Mouse (Mus musculus) heart, postnatal 10 days (tissue): Measurements from ENCODE around the gene C3. TPM values are rescaled to one million over a fixed set of nuclear protein-coding genes. Genes with fewer than 3 reads are reported as not detected.

Experiments
- DNase-seq, 2 experiments: peaks; one replicate each; pipeline ENCODE4 v3.0.0; 2021
- intact Hi-C: fragments of 180-260 bp; cut with DNase I; formaldehyde crosslinking; loops from one replicate; pipeline ENCODE4 v1.15.1; 2025
- total RNA-seq, 2 experiments: library from RNA; stranded (reverse); gene quantifications; 2 replicates each; pipeline ENCODE4 v1.2.3; 2021

The C3 gene
- total RNA-seq, 2 experiments from 2014 or later: 42.3 to 66.3 TPM

- intact Hi-C loops: no loop called here
Measured at GRCm38 (mm10) chr17:57228873-57229272, 937 bp upstream of the C3 start.

DNA sequence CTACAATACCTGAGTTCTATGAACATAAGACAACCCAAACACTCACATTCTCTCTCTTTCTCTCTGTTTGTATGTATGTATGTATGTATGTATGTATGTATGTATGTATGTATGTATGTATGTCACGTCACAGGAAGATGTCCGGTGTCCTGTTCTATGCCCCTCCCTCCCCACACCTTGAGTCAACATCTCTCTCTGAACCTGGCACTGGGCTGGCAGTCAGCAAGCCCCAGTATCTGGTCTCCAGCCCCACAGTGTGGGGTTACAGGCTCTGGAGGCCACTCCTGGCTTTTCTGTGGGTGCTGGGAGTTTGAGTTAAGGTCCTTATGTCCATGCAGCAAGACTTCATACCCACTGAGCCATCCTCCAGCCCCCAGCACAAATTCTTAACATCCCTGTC is 468 bp downstream of the C3 start:
- no peak for DNase-seq
- intact Hi-C loops: no loop called here

More at GRCm38 (mm10) chr17:57228873-57229272, 937 bp upstream of the C3 start:
- DNase-seq: no peak

DNA sequence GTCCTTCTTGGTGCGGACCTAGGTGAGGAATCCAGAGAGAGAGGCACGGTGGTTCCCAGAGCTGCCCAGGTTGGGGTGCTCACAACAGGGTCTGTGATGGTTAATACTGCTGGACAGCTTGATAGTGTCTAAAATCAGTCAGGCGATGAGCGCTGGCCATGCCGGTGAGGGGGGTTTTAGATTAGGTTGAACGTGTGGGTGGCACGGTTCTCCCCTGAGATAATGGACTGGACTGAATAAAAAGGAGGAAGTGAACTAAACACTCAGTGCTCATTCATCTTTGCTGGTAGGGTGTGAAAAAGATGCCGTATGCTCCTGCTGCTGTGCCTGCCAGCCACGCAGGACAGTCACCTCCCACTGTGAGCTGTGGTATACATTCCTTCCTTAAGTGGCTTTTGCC is 4.6 kb downstream of the C3 start:
- DNase-seq: no peak
- intact Hi-C loops: no loop called here

DNA sequence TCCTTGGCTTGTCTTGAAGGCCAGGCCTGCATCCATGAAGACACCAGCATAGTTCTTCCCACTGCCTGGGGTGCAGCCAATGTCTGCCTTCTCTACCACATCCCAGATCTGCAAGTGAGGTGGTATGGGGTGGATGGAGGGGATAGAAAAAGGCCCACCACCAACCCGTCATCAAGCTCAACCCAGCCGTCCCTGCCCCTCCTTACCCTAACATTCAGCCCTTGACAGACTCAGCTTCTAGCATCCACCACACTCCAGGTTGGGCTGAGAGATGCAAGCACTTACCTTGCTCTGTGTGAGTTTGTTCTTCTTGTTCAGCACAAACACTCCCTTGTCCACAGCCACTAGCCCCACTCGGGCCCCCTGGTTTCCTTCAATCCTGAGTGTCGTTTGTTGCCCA is 6.0 kb downstream of the C3 start:
- DNase-seq: no peak
- intact Hi-C loops: no loop called here

GRCm38 (mm10) chr17:57219884-57220207 is 8.1 kb downstream of the C3 start:
- intact Hi-C loops: loop anchor here (1.0 to 2.0 kb wide), 3 partner anchors 55 to 114 kb away; no protein-coding TSS in a partner anchor
- peak; percentile 28 to 59 for DNase-seq

- intact Hi-C loops: loop anchor here (1.0 to 2.0 kb wide), 2 partner anchors 65 to 115 kb away; no protein-coding TSS in a partner anchor
- DNase-seq: peak; percentile 72 to 85
Measured at GRCm38 (mm10) chr17:57219167-57219883, 8.6 kb downstream of the C3 start.

DNA sequence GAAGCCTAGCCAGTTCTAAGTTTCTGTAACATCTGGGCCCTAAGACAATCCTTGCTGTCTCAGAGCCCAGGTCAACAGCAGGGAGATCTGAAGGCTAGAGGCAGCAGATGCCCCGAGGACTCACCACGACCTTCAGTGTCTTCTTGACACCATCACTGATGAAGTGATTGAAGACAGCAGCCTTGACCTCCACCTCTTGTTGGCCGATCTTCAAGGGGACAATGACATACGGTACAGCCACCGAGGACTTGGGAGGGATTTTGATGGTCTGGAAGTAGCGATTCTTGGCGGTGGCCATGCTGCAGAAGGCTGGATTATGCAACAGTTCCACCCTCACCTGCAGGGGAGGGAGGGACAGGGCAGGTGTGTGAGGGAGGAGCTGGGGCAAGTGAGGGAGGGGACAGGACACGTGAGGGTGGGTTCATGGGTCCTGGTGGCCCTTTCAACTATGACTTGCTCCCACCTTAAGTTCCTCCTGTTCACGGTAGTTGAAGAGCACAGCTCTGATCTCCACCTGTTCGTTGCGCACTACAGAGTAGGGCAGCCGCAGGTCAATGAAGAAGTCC is 9.5 kb downstream of the C3 start:
- intact Hi-C loops: loop anchor here (2.0 kb wide), 1 partner anchor 66 kb away; no protein-coding TSS in a partner anchor
- DNase-seq: no peak

GRCm38 (mm10) chr17:57214676-57215387 is 13.1 kb downstream of the C3 start:
- intact Hi-C loops: no loop called here
- no peak for DNase-seq

- intact Hi-C loops: no loop called here
Measured at GRCm38 (mm10) chr17:57211501-57211900, 16.4 kb downstream of the C3 start.

DNA sequence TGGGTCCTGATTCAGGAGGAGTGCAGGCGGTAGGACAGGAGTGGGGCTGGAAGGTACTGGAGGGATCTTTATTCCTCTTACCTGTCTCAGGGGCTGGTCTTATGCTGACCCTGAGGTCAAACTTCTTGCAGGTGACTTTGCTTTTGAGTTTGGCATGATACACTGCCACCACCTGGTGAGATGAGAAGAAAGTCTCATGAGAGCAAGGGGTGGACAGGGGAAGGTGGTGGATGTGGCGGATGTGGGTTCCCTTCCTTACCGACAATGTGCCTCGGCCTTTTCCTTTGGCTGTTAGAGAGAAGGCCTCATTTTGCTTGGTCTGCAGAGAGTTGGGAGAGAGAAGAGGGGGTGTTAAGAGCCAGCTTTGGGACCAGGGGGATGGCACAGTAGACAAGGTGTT is 18.6 kb downstream of the C3 start:
- intact Hi-C loops: no loop called here

More at GRCm38 (mm10) chr17:57211501-57211900, 16.4 kb downstream of the C3 start:
- no peak for DNase-seq

GRCm38 (mm10) chr17:57207938-57208337 is 20.0 kb downstream of the C3 start:
- DNase-seq: peak; percentile 37 to 39
- intact Hi-C loops: no loop called here

More for the DNA sequence above, 18.6 kb downstream of the C3 start:
- no peak for DNase-seq

DNA sequence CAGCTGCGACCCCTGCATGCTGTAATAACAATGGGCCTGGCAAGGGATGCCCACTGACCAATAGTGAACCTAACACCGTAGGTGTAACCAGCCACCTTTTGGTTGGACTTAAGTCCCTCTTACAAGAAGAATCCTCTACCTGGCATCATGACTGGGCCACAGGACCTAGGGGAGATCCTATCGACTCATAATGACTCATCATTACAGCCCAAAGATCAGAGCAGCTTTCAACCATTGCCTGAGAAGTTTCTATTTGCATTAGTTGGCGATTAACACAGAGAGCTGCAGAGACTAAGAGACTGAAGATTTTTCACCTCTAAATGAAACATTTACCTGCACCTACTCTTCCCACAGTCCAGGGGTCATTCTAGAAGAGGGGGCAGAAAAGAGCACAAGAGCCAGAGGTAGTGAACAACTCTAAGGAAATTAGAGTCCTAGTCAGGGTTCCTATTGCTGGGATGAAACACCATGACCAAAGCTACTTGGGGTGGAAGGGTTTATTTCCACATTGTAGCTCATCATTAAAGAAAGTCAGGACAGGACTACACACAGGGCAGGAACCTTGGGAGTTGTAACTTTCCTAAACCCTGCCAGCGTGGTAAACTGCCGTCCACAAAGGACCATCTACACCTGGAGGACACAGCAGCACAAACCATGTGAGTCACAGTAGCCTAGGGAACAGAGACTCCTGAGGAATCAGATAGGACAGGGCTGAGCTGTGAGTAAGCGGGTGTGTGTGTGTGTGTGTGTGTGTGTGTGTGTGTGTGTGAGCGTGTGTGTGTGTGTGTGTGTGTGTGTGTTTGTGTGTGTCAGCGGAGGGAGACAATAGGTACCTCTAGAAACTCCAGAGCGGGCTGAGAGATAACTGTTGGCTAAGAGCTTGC is 25.9 kb downstream of the C3 start:
- DNase-seq: no peak
- intact Hi-C loops: no loop called here

DNA sequence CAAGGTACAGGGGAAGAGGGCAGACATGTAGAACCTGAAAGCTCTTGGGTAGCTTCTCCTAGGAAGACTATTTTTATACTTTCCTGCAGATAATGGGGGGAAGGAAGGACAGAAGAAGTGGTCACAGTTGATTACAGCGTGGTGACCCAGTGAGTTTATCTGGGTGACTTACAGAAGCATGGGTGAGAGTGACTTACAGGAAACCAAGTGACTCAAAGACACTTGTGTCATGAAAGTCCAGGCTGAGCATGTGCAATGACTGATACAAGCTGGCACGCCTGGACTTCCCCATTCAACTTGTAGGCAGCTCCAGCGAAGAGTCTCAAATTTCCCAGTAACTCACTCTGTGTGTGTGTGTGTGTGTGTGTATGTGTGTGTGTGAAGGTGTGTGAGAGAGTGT is 29.7 kb downstream of the C3 start:
- intact Hi-C loops: no loop called here
- DNase-seq: no peak

- intact Hi-C loops: no loop called here
Measured at GRCm38 (mm10) chr17:57195326-57196010, 32.5 kb downstream of the C3 start.

DNA sequence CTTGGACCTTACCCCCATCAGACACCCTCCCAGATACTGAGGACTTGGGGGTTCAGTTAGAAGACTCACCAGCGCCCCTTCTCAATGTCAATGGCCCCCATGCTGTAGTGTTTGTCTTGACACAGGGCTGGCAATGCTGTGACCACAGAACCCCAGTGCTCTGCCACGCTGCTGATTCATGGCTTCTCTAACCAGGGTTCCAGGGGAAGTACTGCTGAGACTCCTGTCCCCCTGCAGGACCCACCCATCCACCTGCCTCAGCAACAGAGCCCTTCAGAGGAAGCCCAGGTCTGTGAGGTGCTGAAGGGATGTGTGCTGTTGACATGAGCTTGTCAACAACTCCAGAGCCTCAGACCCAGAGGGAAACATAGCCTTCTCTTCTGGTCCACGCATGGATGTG is 33.2 kb downstream of the C3 start:
- intact Hi-C loops: no loop called here
- DNase-seq: no peak

More at GRCm38 (mm10) chr17:57195326-57196010, 32.5 kb downstream of the C3 start:
- no peak for DNase-seq

GRCm38 (mm10) chr17:57194041-57194507 is 33.9 kb downstream of the C3 start, which contains the start of gene Tnfsf14:
Gene Tnfsf14 (minus strand): TSS chr17:57194177.
- DNase-seq: peak; percentile 12 to 17
- intact Hi-C loops: no loop called here

DNA sequence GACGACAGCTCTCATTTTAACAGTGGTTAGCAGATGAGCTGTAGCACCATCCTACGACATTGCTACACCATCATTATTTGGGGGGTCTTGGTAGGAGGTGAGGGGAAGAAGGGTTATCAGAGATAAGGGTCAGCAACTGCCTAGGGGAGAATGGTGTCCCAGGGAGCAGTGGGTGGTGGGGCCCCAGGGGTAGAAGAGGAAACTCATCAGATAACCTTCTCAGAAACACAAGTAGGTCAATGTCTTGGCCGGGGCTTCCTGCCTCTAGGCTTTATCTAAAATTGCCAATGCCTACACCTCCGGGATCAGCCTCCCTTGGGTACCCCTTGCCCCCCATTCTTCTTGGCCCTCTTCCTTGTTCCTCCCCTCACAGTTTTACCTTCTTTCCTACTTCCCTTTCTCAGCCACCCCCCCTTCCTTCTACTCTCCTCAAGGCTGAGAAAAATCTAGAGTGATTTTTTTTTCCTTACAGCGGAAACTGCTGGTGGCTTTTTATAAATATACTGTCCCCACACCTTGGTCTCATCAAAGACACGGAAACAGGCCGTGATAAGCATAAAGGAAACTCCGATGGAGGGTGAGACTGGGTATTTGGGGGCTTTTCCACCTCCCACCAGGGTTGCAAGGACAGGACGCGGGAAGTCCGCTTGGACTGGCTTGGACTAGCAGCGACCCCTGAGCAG is 39.3 kb downstream of the C3 start:
- intact Hi-C loops: no loop called here
- DNase-seq: no peak

GRCm38 (mm10) chr17:57185641-57186040 is 42.3 kb downstream of the C3 start:
- intact Hi-C loops: no loop called here
- no peak for DNase-seq

DNA sequence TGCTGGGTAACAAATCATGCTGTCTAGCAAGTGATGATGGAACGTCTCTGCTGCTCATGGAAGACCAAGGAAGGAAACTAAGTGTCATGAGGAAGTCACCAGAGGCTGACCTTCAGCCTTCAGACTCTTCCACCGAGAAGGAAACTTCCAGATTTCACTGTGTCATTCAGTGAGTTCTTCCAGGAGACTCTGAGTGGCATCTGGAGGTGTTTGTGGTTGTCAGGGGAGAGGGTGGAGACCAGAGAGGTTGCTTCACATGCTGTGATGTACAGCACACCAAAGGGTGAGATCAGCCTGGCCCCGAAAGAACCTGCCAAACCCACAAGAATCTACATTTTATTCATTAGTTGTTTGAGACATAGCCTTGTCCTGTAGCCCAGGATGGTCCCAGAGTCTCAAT is 45.1 kb downstream of the C3 start:
- no peak for DNase-seq
- intact Hi-C loops: no loop called here
